Mouse (Mus musculus) heart, postnatal 25 days (tissue): ENCODE data around the gene Lmtk3. TPM values are rescaled to one million over a fixed set of nuclear protein-coding genes. Genes with fewer than 3 reads are reported as not detected.

Experiments used
- DNase-seq: peaks from one replicate; pipeline ENCODE4 v3.0.0; 2022; ENCODE audit warnings: low spot score
- intact Hi-C: fragments of 180-260 bp; cut with DNase I; formaldehyde crosslinking; loops from one replicate; pipeline ENCODE4 v1.15.1; 2025
- total RNA-seq, 2 experiments: library from RNA; stranded (reverse); gene quantifications; 2 replicates each; pipeline ENCODE4 v1.2.3; 2021

Lmtk3 gene
- total RNA-seq, 2 experiments from 2014 or later: 0.14 TPM; not detected in 1

- DNase-seq: no peak
- intact Hi-C loops: no loop called here
Measured at GRCm38 (mm10) chr7:45833148-45833790, 49.7 kb downstream of the Lmtk3 start.

- intact Hi-C loops: no loop called here
- no peak for DNase-seq
Measured at GRCm38 (mm10) chr7:45833924-45834323, 50.4 kb downstream of the Lmtk3 start.

- DNase-seq: no peak
- intact Hi-C loops: no loop called here
Measured at GRCm38 (mm10) chr7:45842950-45843744, 59.6 kb downstream of the Lmtk3 start.

- DNase-seq: no peak
- intact Hi-C loops: no loop called here
Measured at GRCm38 (mm10) chr7:45848447-45849027, 65.0 kb downstream of the Lmtk3 start.

- intact Hi-C loops: no loop called here
- DNase-seq: no peak
Measured at GRCm38 (mm10) chr7:45850661-45851060, 67.1 kb downstream of the Lmtk3 start.

- DNase-seq: no peak
- intact Hi-C loops: no loop called here
Measured at GRCm38 (mm10) chr7:45853089-45853488, 69.6 kb downstream of the Lmtk3 start.

Other genes starting within 250 kb of the Lmtk3 start
- under 1 TPM; 0.18 to 0.59 TPM for gene Hsd17b14, start 228.8 kb upstream of the Lmtk3 start, total RNA-seq
- 100 to 1,000 TPM; 188 to 200 TPM for gene Bcat2, start 213.6 kb upstream of the Lmtk3 start, total RNA-seq
- gene Fgf21, start 168.2 kb upstream of the Lmtk3 start, total RNA-seq: not detected
- gene Fut1, start 166.4 kb upstream of the Lmtk3 start, total RNA-seq: not detected
- gene Izumo1, start 161.9 kb upstream of the Lmtk3 start, total RNA-seq: under 1 TPM; 0.21 to 0.39 TPM
- gene Rasip1, start 156.2 kb upstream of the Lmtk3 start, total RNA-seq: 10 to 100 TPM; 26.3 to 33.6 TPM
- gene Mamstr, start 143.8 kb upstream of the Lmtk3 start, total RNA-seq: 1 to 10 TPM; 6.0 to 8.4 TPM
- gene Fut2, start 117.3 kb upstream of the Lmtk3 start, total RNA-seq: under 1 TPM; 0.47 to 0.78 TPM
- gene Ntn5, start 99.7 kb upstream of the Lmtk3 start, total RNA-seq: under 1 TPM; 0.14 to 0.29 TPM
- under 1 TPM in 1 of 2 experiments, not detected in 1; 0.16 TPM for gene Sec1, start 89.3 kb upstream of the Lmtk3 start, total RNA-seq
- gene Car11, start 83.9 kb upstream of the Lmtk3 start, total RNA-seq: 1 to 10 TPM; 2.5 to 3.8 TPM
- 100 to 1,000 TPM in 1 of 2 experiments, 10 to 100 TPM in 1; 13.6 to 153 TPM for gene Dbp, start 78.7 kb upstream of the Lmtk3 start, total RNA-seq
- gene Rpl18, start 68.3 kb upstream of the Lmtk3 start, total RNA-seq: 100 to 1,000 TPM; 507 to 553 TPM
- gene Sphk2, start 65.7 kb upstream of the Lmtk3 start, total RNA-seq: 10 to 100 TPM; 15.8 to 16.7 TPM
- under 1 TPM; 0.20 to 0.34 TPM for gene Fam83e, start 62.5 kb upstream of the Lmtk3 start, total RNA-seq
- gene Spaca4, start 57.9 kb upstream of the Lmtk3 start, total RNA-seq: not detected
- not detected for gene Sult2b1, start 931 bp downstream of the Lmtk3 start, total RNA-seq
- 10 to 100 TPM; 63.2 to 65.5 TPM for gene Cyth2, start 30.8 kb downstream of the Lmtk3 start, total RNA-seq
- under 1 TPM; 0.55 to 0.70 TPM for gene Kcnj14, start 41.0 kb downstream of the Lmtk3 start, total RNA-seq
- gene Grwd1, start 47.2 kb downstream of the Lmtk3 start, total RNA-seq: 10 to 100 TPM in 1 of 2 experiments, 1 to 10 TPM in 1; 10.0 to 11.2 TPM
- gene Kdelr1, start 89.0 kb downstream of the Lmtk3 start, total RNA-seq: 100 to 1,000 TPM in 1 of 2 experiments, 10 to 100 TPM in 1; 97.5 to 114 TPM
- under 1 TPM; 0.36 to 0.49 TPM for gene Grin2d, start 94.6 kb downstream of the Lmtk3 start, total RNA-seq
- not detected for gene Syngr4, start 113.0 kb downstream of the Lmtk3 start, total RNA-seq
- gene Tmem143, start 113.2 kb downstream of the Lmtk3 start, total RNA-seq: 100 to 1,000 TPM; 102 to 105 TPM
- gene Emp3, start 137.7 kb downstream of the Lmtk3 start, total RNA-seq: 10 to 100 TPM; 20.9 to 28.7 TPM
- gene Ccdc114, start 140.3 kb downstream of the Lmtk3 start, total RNA-seq: under 1 TPM; 0.68 to 0.75 TPM
- not detected for gene Abcc6, start 246.6 kb downstream of the Lmtk3 start, total RNA-seq
- 10 to 100 TPM; 77.4 to 78.0 TPM for gene Nomo1, start 250.0 kb downstream of the Lmtk3 start, total RNA-seq